Mouse (Mus musculus): ENCODE data around the gene Nepn. TPM values are rescaled to one million over a fixed set of nuclear protein-coding genes. Genes with fewer than 3 reads are reported as not detected.

Nepn gene
- total RNA-seq, 2 experiments from 2014 or later, result 0.22 TPM; not detected in 1

DNA sequence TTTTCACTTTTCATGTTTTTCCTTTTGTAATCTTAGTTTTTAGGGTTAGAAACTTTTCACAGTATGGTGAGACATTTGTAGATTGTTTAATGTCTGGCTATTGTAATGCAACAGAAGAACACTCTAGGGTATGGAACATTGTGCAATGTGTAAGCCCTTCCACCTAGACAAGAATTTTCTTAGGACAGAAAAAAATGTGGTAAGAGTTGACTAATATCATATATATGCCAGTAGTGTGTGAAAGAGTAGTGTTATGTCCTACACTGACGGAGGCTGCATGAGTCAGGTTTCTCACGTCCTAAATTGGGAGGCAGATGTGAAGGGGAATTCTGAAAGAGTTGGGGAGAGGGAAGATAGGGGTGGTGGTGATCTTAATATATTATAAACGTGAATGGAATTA, 10.9 kb downstream of the Nepn start:
- DNase-seq (ENCODE audit: low spot score in 2 of 2), result no peak

- DNase-seq (ENCODE audit: low spot score in 2 of 2), result no peak
Measured at GRCm38 (mm10) chr10:52405160-52405559, 16.4 kb downstream of the Nepn start.

DNA sequence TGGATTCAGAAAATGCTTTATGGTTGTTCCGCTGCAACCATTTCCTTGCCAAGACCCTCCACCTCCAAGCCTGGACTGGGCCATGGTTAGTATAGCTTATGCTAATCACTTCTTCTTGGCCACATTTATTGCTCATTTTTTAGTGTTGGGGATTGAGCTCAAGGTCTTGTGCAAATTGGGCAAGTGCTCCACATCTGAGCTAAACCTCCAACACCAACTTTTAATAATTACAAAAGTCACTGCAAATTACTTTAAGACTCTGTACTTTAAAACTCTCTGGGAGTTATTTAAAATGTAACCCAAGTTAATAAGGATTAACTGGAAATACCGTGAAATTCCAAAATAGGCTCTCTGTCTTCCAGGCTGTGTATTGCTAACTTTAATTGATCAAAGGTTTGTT, 18.8 kb downstream of the Nepn start:
- no peak for DNase-seq (ENCODE audit: low spot score in 2 of 2)

DNA sequence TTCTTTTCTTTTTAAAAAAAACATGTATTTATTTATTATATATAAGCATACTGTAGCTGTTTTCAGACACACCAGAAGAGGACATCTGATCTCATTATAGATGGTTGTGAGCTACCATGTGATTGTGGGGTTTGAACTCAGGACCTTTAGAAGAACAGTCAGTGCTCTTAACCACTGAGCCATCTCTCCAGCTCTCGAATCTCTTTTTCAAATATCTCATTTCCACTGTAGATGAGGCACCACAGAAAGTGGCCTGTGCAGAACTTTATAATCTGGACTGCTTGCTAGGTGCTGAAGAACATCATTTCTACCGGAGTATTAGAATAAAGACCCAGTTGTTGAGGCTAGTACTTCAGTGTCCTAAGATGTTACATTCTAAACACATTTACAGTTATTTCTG, 26.2 kb downstream of the Nepn start:
- no peak for DNase-seq (ENCODE audit: low spot score in 2 of 2)

DNA sequence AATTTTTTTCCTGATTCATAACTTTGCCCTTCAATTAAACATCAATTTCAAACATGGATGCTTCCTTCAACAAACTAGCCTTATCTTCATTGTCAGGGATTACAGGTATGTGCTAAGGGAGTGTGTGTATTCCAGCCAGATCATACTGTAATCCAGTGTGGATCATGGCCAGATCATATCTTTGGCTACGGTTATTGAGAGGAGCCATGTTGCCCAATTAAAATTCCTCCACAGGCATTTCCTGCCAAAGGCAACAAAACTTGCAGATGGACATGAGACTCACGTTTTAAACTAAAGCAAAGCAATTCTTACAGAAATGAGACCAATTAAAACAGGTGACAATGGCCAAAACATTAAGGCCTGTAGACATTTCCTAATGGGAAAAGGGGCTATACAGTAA, 27.7 kb downstream of the Nepn start:
- DNase-seq (ENCODE audit: low spot score in 2 of 2), result no peak

DNA sequence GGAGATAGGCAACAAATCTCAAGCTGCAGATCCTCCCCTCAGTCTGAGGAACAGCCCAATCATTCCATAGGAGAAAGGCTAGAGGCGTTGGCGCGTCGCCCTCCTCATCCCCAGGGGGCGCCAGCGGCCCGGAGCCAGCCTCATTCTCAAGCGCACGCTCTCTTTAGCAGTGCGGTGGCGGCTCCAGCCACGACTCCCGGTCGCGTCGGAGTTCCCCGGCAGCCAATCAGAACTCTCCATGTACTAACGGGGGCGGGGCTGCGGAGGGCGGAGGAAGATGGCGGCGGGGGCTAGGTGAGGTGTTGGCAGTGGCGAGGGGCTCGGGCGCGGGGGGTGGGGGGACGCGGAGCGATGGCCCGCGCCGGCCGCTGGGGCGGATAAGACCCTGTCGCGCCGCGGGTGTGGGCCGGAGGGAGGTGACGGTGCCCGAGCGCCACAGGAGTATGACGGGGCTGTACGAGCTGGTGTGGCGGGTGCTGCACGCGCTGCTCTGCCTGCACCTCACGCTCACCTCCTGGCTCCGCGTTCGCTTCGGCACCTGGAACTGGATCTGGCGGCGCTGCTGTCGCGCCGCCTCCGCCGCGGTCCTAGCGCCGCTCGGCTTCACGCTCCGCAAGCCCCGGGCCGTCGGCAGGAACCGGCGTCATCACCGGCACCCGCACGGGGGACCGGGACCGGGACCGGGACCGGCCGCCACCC, 28.7 kb downstream of the Nepn start, which contains the start of gene Nus1:
Gene Nus1 (plus strand): TSS at position 249 of the 699 bp plus-strand sequence.
- peak; percentile 95 to 96 for DNase-seq (ENCODE audit: low spot score in 2 of 2)

DNA sequence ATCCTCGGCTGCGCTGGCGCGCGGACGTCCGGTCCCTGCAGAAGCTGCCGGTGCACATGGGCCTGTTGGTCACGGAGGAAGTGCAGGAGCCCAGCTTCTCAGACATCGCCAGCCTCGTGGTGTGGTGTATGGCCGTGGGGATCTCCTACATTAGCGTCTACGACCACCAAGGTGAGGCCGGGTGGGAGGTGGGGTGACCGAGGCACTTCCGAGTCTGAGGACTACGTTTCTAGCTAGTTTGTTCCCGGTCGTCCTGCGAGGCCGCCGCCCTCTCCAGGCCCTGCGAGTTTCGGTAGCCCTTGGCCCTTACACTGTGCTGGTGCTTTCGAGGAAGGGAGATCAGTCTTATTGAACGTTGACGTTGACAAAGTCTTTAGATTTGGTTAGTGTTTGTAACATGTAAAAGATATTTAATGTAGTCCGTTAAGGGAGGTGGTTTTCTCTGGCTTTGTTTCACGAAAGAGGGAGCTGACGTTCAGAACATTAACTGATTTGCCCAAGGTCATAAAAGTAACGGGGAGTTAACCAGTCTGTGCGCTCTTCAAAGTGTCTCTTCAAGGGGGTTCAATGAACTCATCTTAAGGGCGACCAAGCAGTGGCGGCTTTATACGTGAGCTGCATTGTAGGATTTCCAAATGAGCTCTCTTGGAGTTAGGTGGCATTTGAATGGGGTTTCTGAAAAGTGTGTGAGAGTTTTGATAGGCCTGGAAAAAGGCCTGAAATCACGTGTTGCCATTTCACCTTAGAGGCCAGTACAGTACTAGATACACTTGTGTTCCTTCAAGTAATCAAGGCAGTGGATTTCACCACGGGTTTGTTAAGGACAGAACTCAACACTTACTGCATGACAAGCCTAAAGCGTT, 29.5 kb downstream of the Nepn start:
- DNase-seq (ENCODE audit: low spot score in 2 of 2), result peak in 1 of 2 experiments; percentile 42

DNA sequence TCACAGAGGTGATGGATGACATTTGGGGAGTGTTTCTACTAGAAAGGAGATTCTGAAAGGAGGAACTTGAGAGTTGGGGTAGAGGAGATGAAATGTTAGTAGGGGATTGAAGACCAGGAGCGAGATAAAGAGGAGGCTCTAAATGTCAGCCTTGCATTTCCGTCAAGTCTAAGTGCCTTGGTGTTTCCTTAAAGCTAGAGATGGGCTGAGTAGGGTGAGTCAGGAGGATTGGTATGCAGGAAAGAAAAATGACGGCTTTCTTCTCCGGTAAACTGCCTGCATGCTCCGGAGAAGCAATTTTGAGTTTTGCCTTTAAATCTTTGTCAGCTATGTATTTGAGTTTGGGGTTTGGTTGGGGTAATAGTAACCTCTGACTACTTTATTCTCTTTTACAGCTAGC, 30.2 kb downstream of the Nepn start:
- DNase-seq (ENCODE audit: low spot score in 2 of 2), result no peak

GRCm38 (mm10) chr10:52419402-52419801, 30.6 kb downstream of the Nepn start:
- DNase-seq (ENCODE audit: low spot score in 2 of 2), result no peak

GRCm38 (mm10) chr10:52420526-52420925, 31.8 kb downstream of the Nepn start:
- DNase-seq (ENCODE audit: low spot score in 2 of 2), result no peak

DNA sequence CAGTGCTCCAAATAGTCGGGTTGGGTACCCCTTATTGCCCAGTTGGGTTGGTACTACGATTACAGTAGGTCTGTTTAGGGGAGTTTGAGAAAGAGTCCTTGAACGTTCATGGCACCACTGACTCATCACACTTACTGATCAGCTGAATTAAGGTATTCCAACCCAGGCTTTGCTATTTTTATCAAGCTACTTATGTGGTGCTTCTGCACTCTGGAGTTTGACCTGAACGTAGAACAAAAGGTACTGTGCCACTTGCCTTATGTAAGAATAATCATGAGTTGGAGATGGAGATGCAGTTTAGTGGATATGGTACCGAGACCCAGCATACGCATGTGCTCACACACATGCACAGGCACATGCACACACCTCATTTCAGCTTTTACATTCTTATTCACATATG, 32.9 kb downstream of the Nepn start:
- no peak for DNase-seq (ENCODE audit: low spot score in 2 of 2)

GRCm38 (mm10) chr10:52423097-52423496, 34.3 kb downstream of the Nepn start:
- DNase-seq (ENCODE audit: low spot score in 2 of 2), result no peak

DNA sequence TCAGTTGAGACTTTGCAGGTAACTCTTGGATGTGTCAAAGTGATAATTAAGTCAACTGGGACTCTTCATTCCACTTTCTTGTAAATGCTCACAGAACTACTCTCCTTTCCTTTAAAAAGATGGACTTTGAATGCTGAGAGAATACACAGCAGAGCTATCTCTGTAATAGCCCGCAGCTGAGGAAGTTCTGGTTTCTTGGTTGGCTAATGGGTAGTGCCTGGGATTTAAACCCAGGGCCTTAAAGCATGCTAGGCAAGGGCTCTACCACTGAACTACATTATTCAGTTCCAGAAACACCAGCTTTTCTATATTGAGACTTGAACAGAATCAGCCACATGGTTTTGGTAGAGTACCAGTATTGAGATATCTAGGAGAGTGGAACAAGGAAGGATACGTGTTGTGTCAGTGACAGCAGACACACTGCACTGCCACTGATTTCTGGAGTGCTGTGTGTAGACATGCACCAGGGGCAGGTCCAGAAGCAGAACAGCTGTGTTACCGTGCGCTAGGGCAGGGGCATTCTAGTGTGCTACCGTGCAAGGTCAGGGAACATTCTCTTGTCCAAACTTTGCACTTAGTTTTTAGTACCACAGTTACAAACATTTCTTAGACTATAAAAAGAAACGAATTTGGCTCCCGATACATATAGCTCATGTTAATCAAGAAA, 37.7 kb downstream of the Nepn start:
- no peak for DNase-seq (ENCODE audit: low spot score in 2 of 2)

- no peak for DNase-seq (ENCODE audit: low spot score in 2 of 2)
Measured at GRCm38 (mm10) chr10:52427634-52428415, 39.1 kb downstream of the Nepn start.

GRCm38 (mm10) chr10:52430953-52431352, 42.2 kb downstream of the Nepn start:
- no peak for DNase-seq (ENCODE audit: low spot score in 2 of 2)

GRCm38 (mm10) chr10:52434836-52435235, 46.1 kb downstream of the Nepn start:
- no peak for DNase-seq (ENCODE audit: low spot score in 2 of 2)

Other genes starting within 250 kb of the Nepn start
- not detected for gene Ros1, start 193.7 kb upstream of the Nepn start, total RNA-seq (2021)
- 1 to 10 TPM; 2.0 to 2.7 TPM for gene Dcbld1, start 155.4 kb upstream of the Nepn start, total RNA-seq (2021)
- not detected for gene Gm26741, start 30.2 kb upstream of the Nepn start, total RNA-seq (2021)
- 10 to 100 TPM; 18.4 to 21.8 TPM for gene Gopc, start 6.8 kb upstream of the Nepn start, total RNA-seq (2021)
- 10 to 100 TPM; 44.1 to 64.2 TPM for gene Nus1, start 28.6 kb downstream of the Nepn start, total RNA-seq (2021)